Mouse (Mus musculus) heart, postnatal 0 days (tissue): ENCODE data around the gene Cnr2.

Experiments
- CTCF ChIP-seq: IDR thresholded peaks from 2 replicates; pipeline ENCODE4 v1.5.1; 2016; ENCODE audit warnings: antibody characterized with exemption, control low read depth, low read depth
- EP300 ChIP-seq: IDR thresholded peaks from 2 replicates; pipeline ENCODE4 v1.6.1; 2016; ENCODE audit warnings: antibody characterized with exemption, low read depth

DNA sequence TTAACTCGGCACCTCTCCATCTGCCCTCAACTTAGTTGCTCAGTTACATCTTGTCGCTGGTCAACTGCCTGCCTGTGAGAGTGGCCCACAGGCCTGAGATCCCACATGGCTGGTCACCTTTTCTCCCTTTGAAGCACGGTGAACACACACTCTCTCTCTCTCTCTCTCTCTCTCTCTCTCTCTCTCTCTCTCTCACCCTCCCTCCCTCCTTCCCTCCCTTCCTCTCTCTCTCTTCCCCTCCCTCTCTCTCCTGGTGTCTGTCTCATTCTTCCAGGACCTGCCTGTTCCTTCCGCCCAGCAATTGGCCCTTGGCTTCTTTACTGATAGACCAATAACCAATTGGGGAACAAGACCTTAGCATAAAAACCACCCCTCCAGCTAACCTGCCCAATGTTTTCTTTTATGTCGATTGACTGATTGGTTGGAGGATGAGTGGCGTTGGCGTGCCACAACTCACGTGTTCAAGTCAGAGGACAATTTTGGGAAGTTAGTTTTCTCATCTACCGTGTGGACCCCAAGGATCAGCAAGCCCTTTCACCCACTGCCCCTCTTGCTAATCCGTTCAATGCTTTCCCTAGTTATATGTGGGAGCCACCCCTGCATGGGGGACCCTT, 31.1 kb downstream of the Cnr2 start:
- TF ChIP-seq CTCF = no peak
- no peak for TF ChIP-seq EP300
